ENCODE assay signal across 12 mouse cellular contexts in the genomic region with DNA sequence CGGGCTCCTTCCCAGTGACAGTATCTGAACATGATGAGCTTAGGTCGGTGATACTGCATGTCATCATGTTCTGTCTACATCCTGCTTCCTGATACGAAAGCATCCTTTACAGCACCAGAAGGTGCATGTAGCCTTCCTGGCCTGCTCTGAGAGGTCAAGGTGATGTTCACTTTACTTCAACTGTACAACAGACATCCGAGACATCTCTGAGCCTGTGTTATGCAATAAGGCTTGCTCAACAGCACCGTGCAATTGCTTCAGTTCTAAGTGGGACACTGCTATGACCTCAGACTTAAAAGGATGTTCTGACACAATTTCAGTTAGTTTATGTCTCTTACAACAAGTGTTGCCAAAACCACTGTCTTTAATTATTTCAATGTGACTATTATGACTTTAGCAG.
A peak's percentile ranks its signal among the peaks of the same experiment; 100 is the strongest.
DNase-seq lines count a peak whose midpoint lies in the region; ATAC-seq and TF ChIP-seq lines count a peak whose summit lies in the region.
"Had no signal": no experiment of that assay in that cellular context is flagged by ENCODE, and none has a peak within 500 bp of the region (broad histone marks: within the 10 kb centered on the region; RNA-seq: fewer than 3 reads in every experiment).

No protein-coding gene starts in this region.

- no peak for DNase-seq in left cerebral cortex, adult 2 months (ENCODE audit: extremely low spot score in 1 of 2, low spot score in 2 of 2)
- no peak for DNase-seq in left cerebral cortex, adult 11 months (ENCODE audit: low spot score)
- peak; percentile 58 for DNase-seq in brain, adult 2 months (ENCODE audit: low read depth, low spot score)
- DNase-seq in liver, postnatal 0 days: peak; percentile 60
- DNase-seq in stomach, postnatal 0 days (ENCODE audit: low spot score): no peak
- DNase-seq in frontal cortex, postnatal 10 days (ENCODE audit: low spot score in 2 of 2): no peak
- DNase-seq in thymus, adult 18-20 months: no peak
- DNase-seq: cerebellum, adult 9-10 months; kidney, postnatal 10 days; retina, postnatal 1 day had no signal

- no peak overlapping the region for H3K4me3 ChIP-seq in left cerebral cortex, adult 2 months
- H3K4me3 ChIP-seq in liver, postnatal 0 days (ENCODE audit: low read depth, low read length): no peak overlapping the region
- H3K4me3 ChIP-seq in stomach, postnatal 0 days (ENCODE audit: low read depth, low read length): no peak overlapping the region
- H3K4me3 ChIP-seq: embryonic facial prominence, embryonic 15.5 days; lung, embryonic 15.5 days had no signal

- intact Hi-C loops in left cerebral cortex, adult 2 months (cut with DNase I): no loop called here

- 43% methylated on average over 5 of the region's 5 CpGs for WGBS in liver, postnatal 0 days (ENCODE audit: insufficient replicate concordance)
- 75% methylated on average over 5 of the region's 5 CpGs for WGBS in stomach, postnatal 0 days

- no peak for TF ChIP-seq CTCF in left cerebral cortex, adult 2 months (IDR thresholded peaks at IDR 0.05)
- TF ChIP-seq CTCF in liver, postnatal 0 days (IDR thresholded peaks at IDR 0.05; ENCODE audit: low read depth): no peak
- no peak for TF ChIP-seq CTCF in stomach, postnatal 0 days (IDR thresholded peaks at IDR 0.05; ENCODE audit: low read depth)

- H3K9ac ChIP-seq in liver, postnatal 0 days (replicated peaks): no peak overlapping the region
- no peak overlapping the region for H3K9ac ChIP-seq in stomach, postnatal 0 days (ENCODE audit: low read length)
- H3K9ac ChIP-seq: embryonic facial prominence, embryonic 15.5 days; lung, embryonic 15.5 days had no signal

- H3K27ac ChIP-seq in left cerebral cortex, adult 2 months: peak overlapping the region; percentile 33; the same call in 1 of the 2 replicates
- peak overlapping the region; percentile 68 for H3K27ac ChIP-seq in liver, postnatal 0 days (ENCODE audit: low read depth)
- H3K27ac ChIP-seq in stomach, postnatal 0 days (replicated peaks): no peak overlapping the region
- H3K27ac ChIP-seq: embryonic facial prominence, embryonic 15.5 days; lung, embryonic 15.5 days had no signal

- 0 out of 2 replicates have a peak, but pooled peaks cover 4% of the 10 kb centered on the region for H3K9me3 ChIP-seq in liver, postnatal 0 days (ENCODE audit: low read length)
- H3K9me3 ChIP-seq in stomach, postnatal 0 days (ENCODE audit: control insufficient read depth, low read length): no peaks in the 10 kb centered on the region
- H3K9me3 ChIP-seq: embryonic facial prominence, embryonic 15.5 days; lung, embryonic 15.5 days had no signal

- no peaks in the 10 kb centered on the region for H3K27me3 ChIP-seq in liver, postnatal 0 days (ENCODE audit: insufficient read depth, low read length)
- H3K27me3 ChIP-seq in stomach, postnatal 0 days (ENCODE audit: control insufficient read depth, insufficient read depth, low read length): no peaks in the 10 kb centered on the region
- H3K27me3 ChIP-seq: embryonic facial prominence, embryonic 15.5 days; lung, embryonic 15.5 days had no signal

- TF ChIP-seq EP300 in liver, postnatal 0 days (IDR thresholded peaks at IDR 0.05; ENCODE audit: low read depth): peak; percentile 79; the same call in 1 of the 2 replicates
- no peak for TF ChIP-seq EP300 in stomach, postnatal 0 days (optimal IDR thresholded peaks at IDR 0.05)

- H3K36me3 ChIP-seq in liver, postnatal 0 days (replicated peaks; ENCODE audit: insufficient read depth, low read length): peaks cover 30% of the 10 kb centered on the region
- H3K36me3 ChIP-seq in stomach, postnatal 0 days (ENCODE audit: control insufficient read depth, insufficient read depth, low read length): peaks cover 7% of the 10 kb centered on the region

- H3K4me1 ChIP-seq in liver, postnatal 0 days (ENCODE audit: insufficient read depth): peaks cover 33% of the 10 kb centered on the region
- H3K4me1 ChIP-seq in stomach, postnatal 0 days (replicated peaks; ENCODE audit: control insufficient read depth, insufficient read depth): no peaks in the 10 kb centered on the region
- H3K4me1 ChIP-seq: embryonic facial prominence, embryonic 15.5 days; lung, embryonic 15.5 days had no signal

- ATAC-seq in liver, postnatal 0 days: peak; percentile 49
- ATAC-seq in stomach, postnatal 0 days (ENCODE audit: low FRiP score, low TSS enrichment): peak; percentile 29; the same call in 1 of the 2 replicates

- H3K4me2 ChIP-seq in liver, postnatal 0 days (ENCODE audit: low read depth, low read length): 0 out of 2 replicates have a peak overlapping the region, but pooled peaks have one; percentile 28
- H3K4me2 ChIP-seq in stomach, postnatal 0 days (replicated peaks; ENCODE audit: low read depth): no peak overlapping the region
- H3K4me2 ChIP-seq: embryonic facial prominence, embryonic 15.5 days; lung, embryonic 15.5 days had no signal

Comparison
In these comparisons a context has a peak if more than half of its experiments do, and no peak if none do; other contexts are left out.
1. DNase-seq: peak in brain, adult 2 months (single experiment) and liver, postnatal 0 days (single experiment); none in left cerebral cortex, adult 2 months (0 of 2), left cerebral cortex, adult 11 months (single experiment), stomach, postnatal 0 days (single experiment), frontal cortex, postnatal 10 days (0 of 2) and thymus, adult 18-20 months (0 of 2).